Comparison of ENCODE assay signal across 8 mouse cellular contexts in the genomic region with DNA sequence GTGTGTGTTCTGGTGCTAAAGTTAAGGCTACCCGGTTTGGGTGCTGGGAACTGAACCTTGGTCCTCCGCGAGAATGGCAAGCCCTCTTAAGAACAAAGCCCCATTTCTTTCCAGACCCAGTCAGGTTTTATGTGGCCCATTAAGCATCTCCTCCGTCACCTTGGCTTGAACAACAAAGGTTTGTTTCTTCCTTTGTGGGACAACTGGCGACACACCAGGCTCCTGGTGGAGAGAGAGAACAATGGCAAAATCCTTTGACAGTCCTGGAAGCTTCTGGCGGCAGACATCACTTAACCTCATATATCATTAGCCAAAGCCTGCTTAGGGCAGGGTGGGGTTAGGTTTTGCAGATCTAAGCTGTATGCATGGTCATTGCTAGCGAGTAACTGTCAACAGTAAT.
"Had no signal": no experiment of that assay in that cellular context is flagged by ENCODE, and none has a peak within 500 bp of the region (broad histone marks: within the 10 kb centered on the region; RNA-seq: fewer than 3 reads in every experiment).

No protein-coding gene starts in this region.

- DNase-seq: lung, adult 2 months; lung, postnatal 14 days; lung, postnatal 36 days; midbrain, embryonic 14.5 days; right cerebral cortex, postnatal 14 days; thymus, adult 2 months; thymus, postnatal 25 days; thymus, postnatal 4 days had no signal
